Mouse (Mus musculus) midbrain, embryonic 14.5 days (tissue): ENCODE measurements around the gene Prrt1. TPM values are rescaled to one million over a fixed set of nuclear protein-coding genes. Genes with fewer than 3 reads are reported as not detected.

Source experiments
- ATAC-seq: fragments of 200-750 bp; cut with Nextera tagmentation; 2 replicates; pipeline ENCODE4 v1.8.0; 2017; ENCODE audit warnings: moderate number of reproducible peaks, moderate library complexity; ENCODE audit not compliant: low FRiP score, low TSS enrichment
- DNase-seq: peaks from one replicate; pipeline ENCODE4 v3.0.0-alpha.2; 2015
- H3K27ac ChIP-seq: fragments of 300-500 bp; sonication (generic); replicated peaks from 2 replicates; pipeline ENCODE4 v1.5.1; 2014; ENCODE audit warnings: mild to moderate bottlenecking, low read depth, low read length, moderate library complexity
- H3K27me3 ChIP-seq: fragments of 300-500 bp; sonication (generic); 2 replicates; pipeline ENCODE4 v1.6.1; 2014; ENCODE audit warnings: low read length, control low read depth, mixed read lengths; ENCODE audit not compliant: control insufficient read depth, insufficient read depth
- H3K36me3 ChIP-seq: fragments of 300-500 bp; sonication (generic); 2 replicates; pipeline ENCODE4 v1.6.1; 2014; ENCODE audit warnings: low read length, control low read depth; ENCODE audit not compliant: control insufficient read depth, insufficient read depth
- H3K4me1 ChIP-seq: fragments of 300-500 bp; sonication (generic); 2 replicates; pipeline ENCODE4 v1.6.1; 2014; ENCODE audit warnings: mild to moderate bottlenecking, antibody characterized with exemption, low read length, control low read depth; ENCODE audit not compliant: control insufficient read depth, insufficient read depth
- H3K4me2 ChIP-seq: fragments of 300-500 bp; sonication (generic); 2 replicates; pipeline ENCODE4 v1.6.1; 2014; ENCODE audit warnings: mild to moderate bottlenecking, low read length, moderate library complexity
- H3K4me3 ChIP-seq: fragments of 300-500 bp; sonication (generic); replicated peaks from 2 replicates; pipeline ENCODE4 v1.5.1; 2014; ENCODE audit warnings: low read depth, low read length
- H3K9ac ChIP-seq: fragments of 300-500 bp; sonication (generic); replicated peaks from 2 replicates; pipeline ENCODE4 v1.6.1; 2014; ENCODE audit warnings: mild to moderate bottlenecking, low read length, moderate library complexity
- H3K9me3 ChIP-seq: fragments of 300-500 bp; sonication (generic); 2 replicates; pipeline ENCODE4 v1.6.1; 2016; ENCODE audit warnings: low read length, control low read depth, mixed read lengths; ENCODE audit not compliant: control insufficient read depth
- WGBS: fragments of 180-500 bp; shearing (Covaris S2); extraction: QIAGEN DNeasy Blood & Tissue Kit; methylation state at CpG from one replicate; pipeline ENCODE4 v1.1.7; 2014; 5-methylcytosine and 5-hydroxymethylcytosine counted together
- polyA plus RNA-seq: library from polyadenylated mRNA; unstranded; fragments of >200 nt; fragmentation: Nextera tagmentation; extraction: Ambion mirVana; gene quantifications from 2 replicates; pipeline ENCODE4 v1.2.1, GENCODE M21; 2014

Prrt1 gene
- polyA plus RNA-seq, 1 experiment from 2014 or later: 12.4 TPM

GRCm38 (mm10) chr17:34655160-34655559 is 25.8 kb downstream of the Prrt1 start:
- no peak overlapping the region for H3K4me3 ChIP-seq
- no peaks in the 10 kb centered on the region for H3K4me1 ChIP-seq
- peaks cover 3% of the 10 kb centered on the region; the same call in 1 of the 2 replicates for H3K27me3 ChIP-seq
- peaks cover 53% of the 10 kb centered on the region for H3K36me3 ChIP-seq
- no peak for DNase-seq
- 93% methylated on average over 7 of the region's 7 CpGs for WGBS
- no peak overlapping the region for H3K4me2 ChIP-seq
- no peak for ATAC-seq
- no peak overlapping the region for H3K9ac ChIP-seq
- no peaks in the 10 kb centered on the region for H3K9me3 ChIP-seq
- no peak overlapping the region for H3K27ac ChIP-seq

- Histone ChIP-seq H3K4me2 (no peak overlapping the region), H3K9me3 (no peaks in the 10 kb centered on the region), H3K4me3 (no peak overlapping the region), H3K36me3 (peaks cover 49% of the 10 kb centered on the region), H3K27me3 (peaks cover 5% of the 10 kb centered on the region; the same call in 1 of the 2 replicates), H3K27ac (no peak overlapping the region), H3K4me1 (no peaks in the 10 kb centered on the region), H3K9ac (no peak overlapping the region)
- DNase-seq (peak; percentile 36), ATAC-seq (peak; percentile 16; the same call in 1 of the 2 replicates)
- whole genome bisulfite sequencing: 66% methylated on average over 4 of the region's 4 CpGs
These were observed 26.3 kb downstream of the Prrt1 start for GRCm38 (mm10) chr17:34655581-34655991.

GRCm38 (mm10) chr17:34656666-34657065 is 27.3 kb downstream of the Prrt1 start:
- DNase-seq (no peak), ATAC-seq (no peak)
- no peak overlapping the region for H3K4me2 ChIP-seq
- no peaks in the 10 kb centered on the region for H3K4me1 ChIP-seq
- 30% methylated on average over 8 of the region's 8 CpGs for WGBS
- H3K4me3 ChIP-seq: no peak overlapping the region
- no peak overlapping the region for H3K9ac ChIP-seq
- H3K9me3 ChIP-seq: no peaks in the 10 kb centered on the region
- no peak overlapping the region for H3K27ac ChIP-seq
- peaks cover 8% of the 10 kb centered on the region for H3K27me3 ChIP-seq
- H3K36me3 ChIP-seq: peaks cover 38% of the 10 kb centered on the region

- Histone ChIP-seq H3K4me3 (no peak overlapping the region), H3K4me1 (no peaks in the 10 kb centered on the region), H3K27ac (no peak overlapping the region), H3K36me3 (peaks cover 32% of the 10 kb centered on the region), H3K4me2 (no peak overlapping the region), H3K9me3 (no peaks in the 10 kb centered on the region), H3K27me3 (peaks cover 8% of the 10 kb centered on the region), H3K9ac (no peak overlapping the region)
- ATAC-seq (no peak), DNase-seq (no peak)
- WGBS: 26% methylated on average over 2 of the region's 2 CpGs
These were observed 27.9 kb downstream of the Prrt1 start for GRCm38 (mm10) chr17:34657271-34657670.

- no peaks in the 10 kb centered on the region for H3K9me3 ChIP-seq
- H3K4me3 ChIP-seq: no peak overlapping the region
- no peak for DNase-seq
- no peaks in the 10 kb centered on the region for H3K4me1 ChIP-seq
- no peak overlapping the region for H3K27ac ChIP-seq
- peaks cover 23% of the 10 kb centered on the region for H3K36me3 ChIP-seq
- peaks cover 8% of the 10 kb centered on the region for H3K27me3 ChIP-seq
- no peak overlapping the region for H3K4me2 ChIP-seq
- 85% methylated on average over 2 of the region's 2 CpGs for WGBS
- ATAC-seq: no peak
- H3K9ac ChIP-seq: no peak overlapping the region
These were observed 28.8 kb downstream of the Prrt1 start for GRCm38 (mm10) chr17:34658145-34658544.

GRCm38 (mm10) chr17:34658591-34658990 is 29.3 kb downstream of the Prrt1 start:
- Histone ChIP-seq H3K4me3 (no peak overlapping the region), H3K27ac (no peak overlapping the region), H3K27me3 (peaks cover 8% of the 10 kb centered on the region), H3K36me3 (peaks cover 19% of the 10 kb centered on the region), H3K4me1 (no peaks in the 10 kb centered on the region), H3K4me2 (no peak overlapping the region), H3K9ac (no peak overlapping the region), H3K9me3 (no peaks in the 10 kb centered on the region)
- WGBS: 82% methylated on average over 3 of the region's 3 CpGs
- no peak for ATAC-seq
- DNase-seq: no peak

GRCm38 (mm10) chr17:34659181-34659896 is 30.0 kb downstream of the Prrt1 start:
- no peak for DNase-seq
- WGBS: 75% methylated on average over 12 of the region's 12 CpGs
- peaks cover 13% of the 10 kb centered on the region for H3K36me3 ChIP-seq
- no peaks in the 10 kb centered on the region for H3K4me1 ChIP-seq
- H3K9me3 ChIP-seq: no peaks in the 10 kb centered on the region
- ATAC-seq: no peak
- no peak overlapping the region for H3K9ac ChIP-seq
- no peak overlapping the region for H3K4me2 ChIP-seq
- H3K4me3 ChIP-seq: no peak overlapping the region
- no peak overlapping the region for H3K27ac ChIP-seq
- peaks cover 8% of the 10 kb centered on the region for H3K27me3 ChIP-seq

GRCm38 (mm10) chr17:34659897-34660214 is 30.5 kb downstream of the Prrt1 start:
- Histone ChIP-seq H3K9me3 (no peaks in the 10 kb centered on the region), H3K9ac (no peak overlapping the region), H3K36me3 (peaks cover 8% of the 10 kb centered on the region; the same call in 1 of the 2 replicates), H3K4me2 (no peak overlapping the region), H3K4me1 (no peaks in the 10 kb centered on the region), H3K27ac (no peak overlapping the region), H3K4me3 (no peak overlapping the region), H3K27me3 (peaks cover 8% of the 10 kb centered on the region)
- no peak for ATAC-seq
- no peak for DNase-seq
- 73% methylated on average over 3 of the region's 3 CpGs for WGBS

GRCm38 (mm10) chr17:34660259-34660820 is 31.0 kb downstream of the Prrt1 start:
- no peak overlapping the region for H3K4me3 ChIP-seq
- no peak overlapping the region for H3K27ac ChIP-seq
- H3K9me3 ChIP-seq: no peaks in the 10 kb centered on the region
- no peak overlapping the region for H3K9ac ChIP-seq
- WGBS: 37% methylated on average over 11 of the region's 11 CpGs
- ATAC-seq (no peak), DNase-seq (no peak)
- peaks cover 8% of the 10 kb centered on the region for H3K27me3 ChIP-seq
- no peaks in the 10 kb centered on the region for H3K4me1 ChIP-seq
- H3K36me3 ChIP-seq: 0 out of 2 replicates have a peak, but pooled peaks cover 4% of the 10 kb centered on the region
- no peak overlapping the region for H3K4me2 ChIP-seq
